Mouse (Mus musculus): Measurements from ENCODE around the gene Hs3st1.

DNA sequence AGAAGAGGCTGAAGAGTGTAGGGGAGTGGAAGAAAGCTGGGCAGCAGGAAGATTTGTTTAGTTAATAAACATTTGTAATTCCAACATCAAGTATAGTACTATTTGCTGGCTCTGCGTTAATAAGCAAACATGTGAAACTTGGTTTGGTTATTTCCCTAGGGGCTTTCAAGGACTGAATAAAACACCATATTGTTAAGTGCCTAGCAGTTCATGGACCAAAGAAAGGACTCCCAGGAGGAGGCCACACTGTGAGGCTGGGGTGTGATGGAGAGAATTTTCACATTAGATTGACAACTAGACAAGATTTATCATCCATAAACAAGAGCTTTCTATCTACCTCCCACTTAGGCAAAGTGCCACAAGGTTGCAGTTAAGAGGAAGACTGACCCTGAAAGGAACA is 147.0 kb downstream of the Hs3st1 start:
- TF ChIP-seq GATA1 (IDR thresholded peaks at IDR 0.05; ENCODE audit: borderline replicate concordance, low read length) = no peak
- TF ChIP-seq FLI1 (IDR thresholded peaks at IDR 0.05; ENCODE audit: low read length) = no peak

All from megakaryocyte, embryonic 14.5 days (primary cell).